Mouse (Mus musculus): Measurements from ENCODE around the gene Taf4. TPM values are rescaled to one million over a fixed set of nuclear protein-coding genes. Genes with fewer than 3 reads are reported as not detected.

The Taf4 gene
- polyA plus RNA-seq, 1 experiment, result 6.9 TPM

GRCm38 (mm10) chr2:180010686-180011085 is 34.2 kb upstream of the Taf4 start:
- Histone ChIP-seq H3K27me3 (ENCODE audit: control insufficient read depth, insufficient read depth, insufficient read length) (peaks cover 8% of the 10 kb centered on the region), H3K4me3 (ENCODE audit: insufficient read depth, poor library complexity, severe bottlenecking) (no peak overlapping the region), H3K79me3 (ENCODE audit: low read depth) (no peaks in the 10 kb centered on the region), H3K79me2 (ENCODE audit: control insufficient read depth, insufficient read depth) (no peaks in the 10 kb centered on the region), H3ac (ENCODE audit: control insufficient read depth, insufficient read length, low read depth) (no peak overlapping the region), H3K36me3 (ENCODE audit: control insufficient read depth, insufficient read depth) (no peaks in the 10 kb centered on the region)
- TF ChIP-seq CTCF (IDR thresholded peaks at IDR 0.05; ENCODE audit: control insufficient read depth, insufficient read depth, insufficient read length), result no peak
- no peak for TF ChIP-seq FOSL1 (IDR thresholded peaks at IDR 0.05; ENCODE audit: insufficient read depth, low read length, poor library complexity, severe bottlenecking)
- no peak for TF ChIP-seq MYOD1 (IDR thresholded peaks at IDR 0.05; ENCODE audit: control insufficient read depth, insufficient read length, low read depth)
- TF ChIP-seq USF1 (IDR thresholded peaks at IDR 0.05; ENCODE audit: low read depth), result no peak
- TF ChIP-seq CEBPB (IDR thresholded peaks at IDR 0.05; ENCODE audit: low read depth), result no peak
- TF ChIP-seq MAX (IDR thresholded peaks at IDR 0.05), result no peak
- TF ChIP-seq MYOG (IDR thresholded peaks at IDR 0.05; ENCODE audit: control insufficient read depth, extremely low read depth, insufficient read length), result no peak

GRCm38 (mm10) chr2:180006352-180007017 is 30.0 kb upstream of the Taf4 start:
- TF ChIP-seq CEBPB (IDR thresholded peaks at IDR 0.05; ENCODE audit: low read depth) (no peak), MYOG (IDR thresholded peaks at IDR 0.05; ENCODE audit: control insufficient read depth, extremely low read depth, insufficient read length) (no peak), MYOD1 (IDR thresholded peaks at IDR 0.05; ENCODE audit: control insufficient read depth, insufficient read length, low read depth) (no peak), USF1 (IDR thresholded peaks at IDR 0.05; ENCODE audit: low read depth) (no peak), MAX (IDR thresholded peaks at IDR 0.05) (no peak), CTCF (IDR thresholded peaks at IDR 0.05; ENCODE audit: control insufficient read depth, insufficient read depth, insufficient read length) (no peak), FOSL1 (IDR thresholded peaks at IDR 0.05; ENCODE audit: insufficient read depth, low read length, poor library complexity, severe bottlenecking) (no peak)
- no peak overlapping the region for H3ac ChIP-seq (ENCODE audit: control insufficient read depth, insufficient read length, low read depth)
- H3K79me3 ChIP-seq (ENCODE audit: low read depth), result no peaks in the 10 kb centered on the region
- no peaks in the 10 kb centered on the region for H3K36me3 ChIP-seq (ENCODE audit: control insufficient read depth, insufficient read depth)
- no peaks in the 10 kb centered on the region for H3K79me2 ChIP-seq (ENCODE audit: control insufficient read depth, insufficient read depth)
- peaks cover 11% of the 10 kb centered on the region for H3K27me3 ChIP-seq (ENCODE audit: control insufficient read depth, insufficient read depth, insufficient read length)
- H3K4me3 ChIP-seq (ENCODE audit: insufficient read depth, poor library complexity, severe bottlenecking), result no peak overlapping the region

GRCm38 (mm10) chr2:180005656-180006351 is 29.4 kb upstream of the Taf4 start:
- H3K79me3 ChIP-seq (ENCODE audit: low read depth), result no peaks in the 10 kb centered on the region
- H3K27me3 ChIP-seq (ENCODE audit: control insufficient read depth, insufficient read depth, insufficient read length), result peaks cover 11% of the 10 kb centered on the region
- no peak for TF ChIP-seq MYOD1 (IDR thresholded peaks at IDR 0.05; ENCODE audit: control insufficient read depth, insufficient read length, low read depth)
- TF ChIP-seq USF1 (IDR thresholded peaks at IDR 0.05; ENCODE audit: low read depth), result no peak
- no peak for TF ChIP-seq CEBPB (IDR thresholded peaks at IDR 0.05; ENCODE audit: low read depth)
- TF ChIP-seq CTCF (IDR thresholded peaks at IDR 0.05; ENCODE audit: control insufficient read depth, insufficient read depth, insufficient read length), result no peak
- no peak for TF ChIP-seq FOSL1 (IDR thresholded peaks at IDR 0.05; ENCODE audit: insufficient read depth, low read length, poor library complexity, severe bottlenecking)
- TF ChIP-seq MAX (IDR thresholded peaks at IDR 0.05), result no peak
- no peak for TF ChIP-seq MYOG (IDR thresholded peaks at IDR 0.05; ENCODE audit: control insufficient read depth, extremely low read depth, insufficient read length)
- H3K36me3 ChIP-seq (ENCODE audit: control insufficient read depth, insufficient read depth), result no peaks in the 10 kb centered on the region
- no peaks in the 10 kb centered on the region for H3K79me2 ChIP-seq (ENCODE audit: control insufficient read depth, insufficient read depth)
- H3K4me3 ChIP-seq (ENCODE audit: insufficient read depth, poor library complexity, severe bottlenecking), result no peak overlapping the region
- H3ac ChIP-seq (ENCODE audit: control insufficient read depth, insufficient read length, low read depth), result no peak overlapping the region

GRCm38 (mm10) chr2:180001635-180002034 is 25.2 kb upstream of the Taf4 start:
- Histone ChIP-seq H3K36me3 (ENCODE audit: control insufficient read depth, insufficient read depth) (no peaks in the 10 kb centered on the region), H3K79me3 (ENCODE audit: low read depth) (no peaks in the 10 kb centered on the region), H3ac (ENCODE audit: control insufficient read depth, insufficient read length, low read depth) (no peak overlapping the region), H3K4me3 (ENCODE audit: insufficient read depth, poor library complexity, severe bottlenecking) (no peak overlapping the region), H3K27me3 (ENCODE audit: control insufficient read depth, insufficient read depth, insufficient read length) (peaks cover 11% of the 10 kb centered on the region), H3K79me2 (ENCODE audit: control insufficient read depth, insufficient read depth) (no peaks in the 10 kb centered on the region)
- TF ChIP-seq MYOG (IDR thresholded peaks at IDR 0.05; ENCODE audit: control insufficient read depth, extremely low read depth, insufficient read length) (no peak), MYOD1 (IDR thresholded peaks at IDR 0.05; ENCODE audit: control insufficient read depth, insufficient read length, low read depth) (no peak), MAX (IDR thresholded peaks at IDR 0.05) (no peak), CTCF (IDR thresholded peaks at IDR 0.05; ENCODE audit: control insufficient read depth, insufficient read depth, insufficient read length) (no peak), FOSL1 (IDR thresholded peaks at IDR 0.05; ENCODE audit: insufficient read depth, low read length, poor library complexity, severe bottlenecking) (no peak), USF1 (IDR thresholded peaks at IDR 0.05; ENCODE audit: low read depth) (no peak), CEBPB (IDR thresholded peaks at IDR 0.05; ENCODE audit: low read depth) (no peak)

GRCm38 (mm10) chr2:179998431-179998830 is 22.0 kb upstream of the Taf4 start:
- H3ac ChIP-seq (ENCODE audit: control insufficient read depth, insufficient read length, low read depth), result no peak overlapping the region
- H3K4me3 ChIP-seq (ENCODE audit: insufficient read depth, poor library complexity, severe bottlenecking), result no peak overlapping the region
- H3K27me3 ChIP-seq (ENCODE audit: control insufficient read depth, insufficient read depth, insufficient read length), result peaks cover 6% of the 10 kb centered on the region
- no peaks in the 10 kb centered on the region for H3K79me2 ChIP-seq (ENCODE audit: control insufficient read depth, insufficient read depth)
- H3K79me3 ChIP-seq (ENCODE audit: low read depth), result no peaks in the 10 kb centered on the region
- no peaks in the 10 kb centered on the region for H3K36me3 ChIP-seq (ENCODE audit: control insufficient read depth, insufficient read depth)
- TF ChIP-seq USF1 (IDR thresholded peaks at IDR 0.05; ENCODE audit: low read depth), result no peak
- no peak for TF ChIP-seq MAX (IDR thresholded peaks at IDR 0.05)
- TF ChIP-seq MYOD1 (IDR thresholded peaks at IDR 0.05; ENCODE audit: control insufficient read depth, insufficient read length, low read depth), result no peak
- no peak for TF ChIP-seq MYOG (IDR thresholded peaks at IDR 0.05; ENCODE audit: control insufficient read depth, extremely low read depth, insufficient read length)
- TF ChIP-seq CTCF (IDR thresholded peaks at IDR 0.05; ENCODE audit: control insufficient read depth, insufficient read depth, insufficient read length), result no peak
- TF ChIP-seq FOSL1 (IDR thresholded peaks at IDR 0.05; ENCODE audit: insufficient read depth, low read length, poor library complexity, severe bottlenecking), result no peak
- TF ChIP-seq CEBPB (IDR thresholded peaks at IDR 0.05; ENCODE audit: low read depth), result no peak
